Mouse (Mus musculus) megakaryocyte, embryonic 14.5 days (primary cell): ENCODE measurements around the gene Sulf2. TPM values are rescaled to one million over a fixed set of nuclear protein-coding genes. Genes with fewer than 3 reads are reported as not detected.

Source experiments
- H3K27me3 ChIP-seq: replicated peaks from 2 replicates; pipeline ENCODE3; 2012; ENCODE audit warnings: inconsistent platforms
- H3K36me3 ChIP-seq: replicated peaks from 2 replicates; pipeline ENCODE3; 2012; ENCODE audit warnings: low read length, inconsistent platforms, mixed read lengths
- H3K4me1 ChIP-seq: 2 replicates; pipeline ENCODE4 v1.6.1; 2012; ENCODE audit warnings: inconsistent platforms
- H3K4me3 ChIP-seq: replicated peaks from 2 replicates; pipeline ENCODE3; 2012; ENCODE audit warnings: moderate library complexity, mild to moderate bottlenecking, inconsistent platforms
- H3K9me3 ChIP-seq: 2 replicates; pipeline ENCODE4 v1.6.1; 2012; ENCODE audit warnings: inconsistent platforms
- FLI1 ChIP-seq: IDR thresholded peaks from 2 replicates; pipeline ENCODE4 v1.6.1; 2012; ENCODE audit warnings: low read length, inconsistent platforms, mixed read lengths
- GATA1 ChIP-seq: IDR thresholded peaks from 3 replicates; pipeline ENCODE4 v1.6.1; 2012; ENCODE audit warnings: mixed read lengths, low read length, inconsistent platforms, borderline replicate concordance
- polyA plus RNA-seq: library from polyadenylated mRNA; stranded (reverse); fragments of >175 nt; gene quantifications from 2 replicates; pipeline ENCODE4 v1.2.3, GENCODE M21; 2012; ENCODE audit warnings: low replicate concordance; ENCODE audit not compliant: insufficient read depth

Gene Sulf2
- polyA plus RNA-seq, 1 experiment = 4.8 TPM

GRCm38 (mm10) chr2:166069738-166070137 lies 85.7 kb downstream of the Sulf2 start:
- Histone ChIP-seq H3K4me3 (no peak overlapping the region), H3K27me3 (no peaks in the 10 kb centered on the region), H3K9me3 (no peaks in the 10 kb centered on the region), H3K4me1 (peaks cover 26% of the 10 kb centered on the region), H3K36me3 (peaks cover 93% of the 10 kb centered on the region)
- TF ChIP-seq FLI1 = no peak
- TF ChIP-seq GATA1 = no peak

- Histone ChIP-seq H3K4me3 (no peak overlapping the region), H3K9me3 (no peaks in the 10 kb centered on the region), H3K27me3 (no peaks in the 10 kb centered on the region), H3K36me3 (peaks cover 95% of the 10 kb centered on the region), H3K4me1 (peaks cover 20% of the 10 kb centered on the region)
- TF ChIP-seq GATA1 (no peak), FLI1 (no peak)
Measured at GRCm38 (mm10) chr2:166069164-166069563, 86.3 kb downstream of the Sulf2 start.

DNA sequence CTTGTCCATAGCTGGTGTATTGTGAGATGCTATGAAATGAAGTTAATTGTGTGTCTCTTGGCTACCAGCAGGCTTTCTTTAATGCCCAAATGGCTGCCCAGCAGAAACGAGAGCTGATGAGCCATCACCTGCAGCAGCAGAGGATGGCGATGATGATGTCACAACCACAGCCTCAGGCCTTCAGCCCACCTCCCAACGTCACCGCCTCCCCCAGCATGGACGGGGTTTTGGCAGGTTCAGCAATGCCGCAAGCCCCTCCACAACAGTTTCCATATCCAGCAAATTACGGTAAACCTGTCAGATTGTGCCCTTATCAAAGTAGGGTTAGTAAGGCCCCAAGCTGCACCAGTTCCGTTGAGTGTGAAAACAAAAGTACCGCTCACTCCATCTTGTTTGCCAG lies 87.2 kb downstream of the Sulf2 start:
- Histone ChIP-seq H3K4me1 (peaks cover 12% of the 10 kb centered on the region), H3K36me3 (peaks cover 99% of the 10 kb centered on the region)

DNA sequence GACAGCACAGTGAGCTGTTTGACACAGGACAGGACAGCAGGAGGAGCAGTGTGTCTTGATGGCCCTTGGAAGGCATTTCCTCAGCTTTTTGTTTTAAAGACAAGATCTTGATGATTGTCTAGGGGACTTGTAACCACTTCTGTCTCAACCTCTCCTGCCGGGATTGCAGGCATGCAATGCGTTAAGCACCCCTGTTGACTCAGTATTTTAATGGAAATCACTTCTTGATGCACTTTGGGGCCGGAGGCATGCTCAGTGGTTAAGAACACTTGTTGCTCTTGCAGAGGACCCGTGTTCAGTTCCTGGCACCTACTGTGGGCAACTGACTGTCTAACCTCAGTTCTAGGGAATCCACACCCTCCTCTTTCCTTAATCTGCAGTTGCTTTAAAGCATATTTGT lies 89.0 kb downstream of the Sulf2 start:
- no peak overlapping the region for H3K4me3 ChIP-seq
- H3K36me3 ChIP-seq = peaks cover 99% of the 10 kb centered on the region
- no peak for TF ChIP-seq GATA1
- no peak for TF ChIP-seq FLI1
- H3K27me3 ChIP-seq = no peaks in the 10 kb centered on the region
- peaks cover 9% of the 10 kb centered on the region; the same call in 1 of the 2 replicates for H3K4me1 ChIP-seq
- no peaks in the 10 kb centered on the region for H3K9me3 ChIP-seq

More for the DNA sequence above, 87.2 kb downstream of the Sulf2 start:
- no peaks in the 10 kb centered on the region for H3K27me3 ChIP-seq
- no peaks in the 10 kb centered on the region for H3K9me3 ChIP-seq
- H3K4me3 ChIP-seq = no peak overlapping the region
- TF ChIP-seq FLI1 = no peak
- no peak for TF ChIP-seq GATA1

DNA sequence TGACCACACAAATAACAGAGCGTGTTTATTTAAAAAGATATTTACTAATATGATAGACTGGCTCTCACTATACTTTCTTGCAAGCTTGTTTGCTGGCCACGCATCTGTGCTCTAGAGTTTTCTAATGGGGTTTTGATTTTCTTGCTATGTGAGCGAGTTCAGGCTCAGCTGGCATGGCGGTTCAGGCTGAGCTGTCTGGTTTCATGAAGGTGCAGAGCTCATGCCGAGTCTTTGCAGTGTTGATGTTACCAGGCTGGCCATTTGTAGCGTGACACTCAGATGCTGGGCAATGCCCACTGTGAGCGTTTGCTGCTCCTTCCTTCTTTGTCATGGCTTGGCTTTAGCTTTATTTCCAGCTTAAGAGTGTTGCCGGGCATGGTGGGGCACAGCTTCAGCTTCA lies 93.0 kb downstream of the Sulf2 start:
- peaks cover 99% of the 10 kb centered on the region for H3K36me3 ChIP-seq
- no peaks in the 10 kb centered on the region for H3K9me3 ChIP-seq
- peaks cover 9% of the 10 kb centered on the region for H3K4me1 ChIP-seq
- no peak for TF ChIP-seq GATA1
- TF ChIP-seq FLI1 = no peak
- no peak overlapping the region for H3K4me3 ChIP-seq
- no peaks in the 10 kb centered on the region for H3K27me3 ChIP-seq

DNA sequence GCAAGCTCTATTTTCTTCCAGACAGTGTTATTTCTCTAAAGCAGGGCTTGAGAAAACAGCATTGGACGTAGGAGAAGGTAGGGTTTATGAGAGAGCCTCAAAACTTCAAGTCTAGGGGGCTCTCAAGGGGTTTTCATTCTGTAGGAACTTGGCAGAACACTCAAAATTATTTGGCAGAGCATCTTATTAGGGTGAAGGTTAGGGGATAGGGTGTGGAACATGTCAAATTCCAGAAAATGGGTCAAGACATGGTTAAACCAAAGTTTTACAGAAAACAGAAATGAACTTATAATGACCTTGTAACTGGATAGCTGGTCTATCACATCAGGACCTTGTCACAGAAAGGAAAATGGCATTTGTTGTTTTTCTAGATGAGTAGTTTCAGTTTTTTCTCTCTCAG lies 93.5 kb downstream of the Sulf2 start:
- Histone ChIP-seq H3K4me1 (peaks cover 10% of the 10 kb centered on the region), H3K9me3 (no peaks in the 10 kb centered on the region), H3K27me3 (no peaks in the 10 kb centered on the region), H3K36me3 (peaks cover 97% of the 10 kb centered on the region), H3K4me3 (no peak overlapping the region)
- TF ChIP-seq FLI1 = no peak
- TF ChIP-seq GATA1 = no peak

DNA sequence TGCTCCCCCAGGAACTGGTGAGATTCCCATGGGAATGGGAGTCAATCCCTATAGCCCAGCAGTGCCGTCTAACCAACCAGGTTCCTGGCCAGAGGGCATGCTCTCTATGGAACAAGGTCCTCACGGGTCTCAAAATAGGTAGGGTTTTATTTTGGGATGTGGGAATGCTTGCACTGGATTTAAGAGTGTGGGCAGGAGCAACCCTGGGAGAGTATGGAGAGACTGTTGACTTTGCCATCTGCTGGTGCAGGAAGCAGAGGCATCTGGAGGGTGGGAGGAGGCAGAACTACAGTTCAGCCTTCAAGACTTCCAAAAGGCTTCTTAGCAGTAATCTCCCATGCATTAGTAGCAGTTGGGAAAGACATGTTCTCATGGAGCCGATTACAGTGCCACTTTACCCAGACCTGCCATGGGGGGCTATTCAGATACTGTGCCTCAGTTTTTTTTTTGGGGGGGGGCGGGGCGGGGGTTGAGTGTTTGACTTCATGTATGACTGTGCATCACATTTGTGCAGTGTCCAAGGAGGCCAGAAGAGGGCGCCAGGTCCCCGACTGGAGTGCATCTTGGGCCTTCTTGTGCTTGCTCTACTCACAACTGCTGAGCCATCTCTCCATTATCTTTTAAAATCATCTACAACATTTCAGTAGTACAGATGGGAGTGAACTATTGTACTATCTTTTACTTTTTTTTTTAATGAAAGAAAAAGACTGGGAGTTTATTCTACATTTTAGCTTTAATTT lies 95.6 kb downstream of the Sulf2 start:
- H3K27me3 ChIP-seq = no peaks in the 10 kb centered on the region
- H3K4me1 ChIP-seq = peaks cover 26% of the 10 kb centered on the region
- H3K9me3 ChIP-seq = no peaks in the 10 kb centered on the region
- no peak for TF ChIP-seq GATA1
- TF ChIP-seq FLI1 = no peak
- H3K36me3 ChIP-seq = peaks cover 98% of the 10 kb centered on the region
- no peak overlapping the region for H3K4me3 ChIP-seq

GRCm38 (mm10) chr2:166054002-166054539 lies 101.4 kb downstream of the Sulf2 start:
- Histone ChIP-seq H3K4me3 (no peak overlapping the region), H3K9me3 (no peaks in the 10 kb centered on the region), H3K36me3 (peaks cover 98% of the 10 kb centered on the region), H3K4me1 (peaks cover 32% of the 10 kb centered on the region), H3K27me3 (no peaks in the 10 kb centered on the region)
- TF ChIP-seq GATA1 (no peak), FLI1 (no peak)

- TF ChIP-seq GATA1 (no peak), FLI1 (no peak)
- Histone ChIP-seq H3K36me3 (peaks cover 100% of the 10 kb centered on the region), H3K4me1 (peaks cover 38% of the 10 kb centered on the region), H3K4me3 (no peak overlapping the region), H3K9me3 (no peaks in the 10 kb centered on the region), H3K27me3 (no peaks in the 10 kb centered on the region)
Measured at GRCm38 (mm10) chr2:166051966-166052365, 103.5 kb downstream of the Sulf2 start.

- Histone ChIP-seq H3K4me3 (no peak overlapping the region), H3K9me3 (no peaks in the 10 kb centered on the region), H3K4me1 (peaks cover 38% of the 10 kb centered on the region), H3K27me3 (no peaks in the 10 kb centered on the region), H3K36me3 (peaks cover 100% of the 10 kb centered on the region)
- TF ChIP-seq FLI1 (no peak), GATA1 (no peak)
Measured at GRCm38 (mm10) chr2:166051421-166051820, 104.0 kb downstream of the Sulf2 start.
